Mouse (Mus musculus) liver, postnatal 0 days (tissue): Measurements from ENCODE around the gene Ap3b1. TPM values are rescaled to one million over a fixed set of nuclear protein-coding genes. Genes with fewer than 3 reads are reported as not detected.

ENCODE experiments used
- ATAC-seq: fragments of 200-750 bp; cut with Nextera tagmentation; 2 replicates; pipeline ENCODE4 v1.8.0; 2017; ENCODE audit warnings: mild to moderate bottlenecking, moderate library complexity
- DNase-seq: peaks from one replicate; pipeline ENCODE4 v3.0.0-alpha.2; 2016
- H3K27ac ChIP-seq: fragments of 300-500 bp; sonication (generic); 2 replicates; pipeline ENCODE4 v1.5.1; 2014; ENCODE audit warnings: antibody characterized with exemption, moderate library complexity, mild to moderate bottlenecking, low read depth
- H3K27me3 ChIP-seq: fragments of 300-500 bp; sonication (generic); 2 replicates; pipeline ENCODE4 v1.6.1; 2014; ENCODE audit warnings: low read length, control low read depth, mixed read lengths; ENCODE audit not compliant: insufficient read depth
- H3K36me3 ChIP-seq: fragments of 300-500 bp; sonication (generic); replicated peaks from 2 replicates; pipeline ENCODE4 v1.6.1; 2014; ENCODE audit warnings: mild to moderate bottlenecking, control low read depth, low read length, moderate library complexity, mixed read lengths; ENCODE audit not compliant: insufficient read depth
- H3K4me1 ChIP-seq: fragments of 300-500 bp; sonication (generic); 2 replicates; pipeline ENCODE4 v1.6.1; 2014; ENCODE audit warnings: antibody characterized with exemption, mild to moderate bottlenecking, control low read depth; ENCODE audit not compliant: insufficient read depth
- H3K4me2 ChIP-seq: fragments of 300-500 bp; sonication (generic); 2 replicates; pipeline ENCODE4 v1.6.1; 2014; ENCODE audit warnings: low read depth, mild to moderate bottlenecking, low read length, moderate library complexity, mixed read lengths
- H3K4me3 ChIP-seq: fragments of 300-500 bp; sonication (generic); 2 replicates; pipeline ENCODE4 v1.5.1; 2014; ENCODE audit warnings: low read depth, low read length
- H3K9ac ChIP-seq: fragments of 300-500 bp; sonication (generic); replicated peaks from 2 replicates; pipeline ENCODE4 v1.6.1; 2014; ENCODE audit warnings: mild to moderate bottlenecking, moderate library complexity
- H3K9me3 ChIP-seq: fragments of 300-500 bp; sonication (generic); 2 replicates; pipeline ENCODE4 v1.6.1; 2016; ENCODE audit warnings: mild to moderate bottlenecking, control low read depth, low read length, mixed read lengths
- CTCF ChIP-seq: sonication (generic); IDR thresholded peaks from 2 replicates; pipeline ENCODE4 v1.5.1; 2016; ENCODE audit warnings: antibody characterized with exemption, low read depth
- EP300 ChIP-seq: IDR thresholded peaks from 2 replicates; pipeline ENCODE4 v1.6.1; 2016; ENCODE audit warnings: antibody characterized with exemption, low read depth, mild to moderate bottlenecking
- WGBS: fragments of 180-500 bp; shearing (Covaris S2); extraction: QIAGEN DNeasy Blood & Tissue Kit; methylation state at CpG from one replicate; pipeline ENCODE4 v1.1.7; 2014; ENCODE audit not compliant: insufficient replicate concordance; 5-methylcytosine and 5-hydroxymethylcytosine counted together
- microRNA-seq: library from miRNA; unstranded; fragments of <30 nt; microRNA quantifications from one replicate; pipeline ENCODE4, GENCODE M21; 2016
- polyA plus RNA-seq: library from polyadenylated mRNA; unstranded; fragments of >200 nt; fragmentation: Nextera tagmentation; extraction: Ambion mirVana; gene quantifications from 2 replicates; pipeline ENCODE4 v1.2.1, GENCODE M21; 2015

Ap3b1 gene
- polyA plus RNA-seq, 1 experiment from 2014 or later: 15.1 TPM

GRCm38 (mm10) chr13:94608947-94609346, 250.2 kb downstream of the Ap3b1 start:
- WGBS: 75% methylated on average over 10 of the region's 10 CpGs
- Histone ChIP-seq H3K27ac (no peak overlapping the region), H3K4me3 (no peak overlapping the region), H3K27me3 (no peaks in the 10 kb centered on the region), H3K36me3 (no peaks in the 10 kb centered on the region), H3K4me2 (no peak overlapping the region), H3K4me1 (no peaks in the 10 kb centered on the region), H3K9ac (no peak overlapping the region), H3K9me3 (no peaks in the 10 kb centered on the region)
- no peak for ATAC-seq
- TF ChIP-seq CTCF (no peak), EP300 (no peak)
- no peak for DNase-seq

Small RNAs within 50 kb of the gene (microRNA-seq; reads per million reads assigned to microRNA genes)
- not detected for gene Gm25109

Other genes starting within 250 kb of the Ap3b1 start
- 12.0 and 13.8 TPM in 2 replicates for gene Scamp1, start 73.1 kb upstream of the Ap3b1 start, polyA plus RNA-seq